Mouse (Mus musculus) liver, adult 2 months (tissue): ENCODE measurements around the gene Pcgf6. TPM values are rescaled to one million over a fixed set of nuclear protein-coding genes. Genes with fewer than 3 reads are reported as not detected.

Experiments
- DNase-seq: peaks from one replicate; pipeline ENCODE4 v3.0.0-alpha.2; 2011; ENCODE audit warnings: low read depth, low spot score; ENCODE audit errors: extremely low read depth
- H3K27ac ChIP-seq: fragments of 200-500 bp; replicated peaks from 2 replicates; pipeline ENCODE4 v1.5.1; 2012; ENCODE audit warnings: low read depth, mild to moderate bottlenecking, control low read depth, inconsistent platforms, low read length; ENCODE audit not compliant: insufficient read depth
- H3K27me3 ChIP-seq: fragments of 200-500 bp; 2 replicates; pipeline ENCODE4 v1.6.1; 2012; ENCODE audit warnings: mild to moderate bottlenecking, moderate library complexity, low read length, inconsistent platforms; ENCODE audit not compliant: control insufficient read depth, insufficient read depth
- H3K36me3 ChIP-seq: fragments of 200-500 bp; 2 replicates; pipeline ENCODE4 v1.6.1; 2012; ENCODE audit warnings: low read length, inconsistent platforms; ENCODE audit not compliant: control insufficient read depth, insufficient read depth
- H3K4me1 ChIP-seq: fragments of 200-500 bp; 2 replicates; pipeline ENCODE4 v1.6.1; 2011; ENCODE audit warnings: low read length; ENCODE audit not compliant: control insufficient read depth, insufficient read depth
- H3K4me3 ChIP-seq: fragments of 200-500 bp; 2 replicates; pipeline ENCODE4 v1.5.1; 2011; ENCODE audit warnings: low read depth, mild to moderate bottlenecking, control low read depth, low read length, moderate library complexity; ENCODE audit not compliant: insufficient read depth
- H3K79me2 ChIP-seq: fragments of 200-500 bp; 2 replicates; pipeline ENCODE4 v1.6.1; 2012; ENCODE audit warnings: inconsistent platforms, mild to moderate bottlenecking, low read length, moderate library complexity; ENCODE audit not compliant: control insufficient read depth, insufficient read depth
- H3K9ac ChIP-seq: fragments of 200-500 bp; 2 replicates; pipeline ENCODE4 v1.6.1; 2012; ENCODE audit warnings: low read depth, mild to moderate bottlenecking, control low read depth, inconsistent platforms, low read length
- CTCF ChIP-seq: fragments of 200-500 bp; IDR thresholded peaks from 2 replicates; pipeline ENCODE4 v1.5.1; 2011; ENCODE audit warnings: low read depth, low read length, control low read depth
- POLR2A ChIP-seq: fragments of 200-500 bp; IDR thresholded peaks from 2 replicates; pipeline ENCODE4 v1.6.1; 2011; ENCODE audit warnings: low read length, control low read depth; ENCODE audit not compliant: insufficient read depth; ENCODE audit errors: extremely low read depth
- WGBS: fragments of 180-500 bp; shearing (Covaris S2); methylation state at CpG from one replicate; pipeline ENCODE4 v1.1.7; 2018; 5-methylcytosine and 5-hydroxymethylcytosine counted together
- polyA plus RNA-seq: library from polyadenylated mRNA; depleted of rRNA; stranded (reverse); fragments of >200 nt; gene quantifications from 2 replicates; pipeline ENCODE4 v1.2.3, GENCODE M21; 2012
- total RNA-seq: library from RNA; depleted of rRNA; stranded (reverse); fragments of >200 nt; gene quantifications from 2 replicates; pipeline ENCODE4 v1.2.3, GENCODE M21; 2014

Pcgf6 gene
- total and polyA plus RNA-seq, 2 experiments = 3.6 to 5.0 TPM

- Histone ChIP-seq H3K9ac (no peak overlapping the region), H3K4me1 (no peaks in the 10 kb centered on the region), H3K79me2 (no peaks in the 10 kb centered on the region), H3K27ac (no peak overlapping the region), H3K27me3 (peaks cover 3% of the 10 kb centered on the region; the same call in 1 of the 2 replicates), H3K36me3 (no peaks in the 10 kb centered on the region), H3K4me3 (no peak overlapping the region)
- 85% methylated on average over 4 of the region's 4 CpGs for WGBS
- DNase-seq = no peak
- TF ChIP-seq CTCF = no peak
- TF ChIP-seq POLR2A = no peak
Measured at GRCm38 (mm10) chr19:47022709-47023108, 28.0 kb downstream of the Pcgf6 start.

- Histone ChIP-seq H3K9ac (no peak overlapping the region), H3K27me3 (peaks cover 21% of the 10 kb centered on the region), H3K79me2 (no peaks in the 10 kb centered on the region), H3K27ac (no peak overlapping the region), H3K4me1 (no peaks in the 10 kb centered on the region), H3K36me3 (no peaks in the 10 kb centered on the region), H3K4me3 (no peak overlapping the region)
- DNase-seq = no peak
- WGBS = 48% methylated on average over 6 of the region's 6 CpGs
- no peak for TF ChIP-seq CTCF
- TF ChIP-seq POLR2A = no peak
Measured at GRCm38 (mm10) chr19:47019326-47019725, 31.4 kb downstream of the Pcgf6 start.

GRCm38 (mm10) chr19:47018330-47018729 is 32.4 kb downstream of the Pcgf6 start:
- H3K4me1 ChIP-seq = no peaks in the 10 kb centered on the region
- H3K9ac ChIP-seq = no peak overlapping the region
- TF ChIP-seq POLR2A = no peak
- no peak for TF ChIP-seq CTCF
- WGBS = 47% methylated on average over 2 of the region's 2 CpGs
- H3K36me3 ChIP-seq = no peaks in the 10 kb centered on the region
- no peak overlapping the region for H3K27ac ChIP-seq
- no peaks in the 10 kb centered on the region for H3K79me2 ChIP-seq
- no peak overlapping the region for H3K4me3 ChIP-seq
- no peak for DNase-seq
- H3K27me3 ChIP-seq = peaks cover 27% of the 10 kb centered on the region

- H3K36me3 ChIP-seq = no peaks in the 10 kb centered on the region
- H3K27ac ChIP-seq = no peak overlapping the region
- TF ChIP-seq CTCF (no peak), POLR2A (no peak)
- no peaks in the 10 kb centered on the region for H3K79me2 ChIP-seq
- no peak for DNase-seq
- H3K4me3 ChIP-seq = no peak overlapping the region
- 15% methylated on average over 3 of the region's 3 CpGs for WGBS
- peaks cover 30% of the 10 kb centered on the region for H3K27me3 ChIP-seq
- H3K9ac ChIP-seq = no peak overlapping the region
- no peaks in the 10 kb centered on the region for H3K4me1 ChIP-seq
Measured at GRCm38 (mm10) chr19:47017831-47018230, 32.9 kb downstream of the Pcgf6 start.

GRCm38 (mm10) chr19:47016487-47016886 is 34.2 kb downstream of the Pcgf6 start:
- Histone ChIP-seq H3K27ac (no peak overlapping the region), H3K27me3 (peaks cover 30% of the 10 kb centered on the region), H3K4me1 (no peaks in the 10 kb centered on the region), H3K4me3 (no peak overlapping the region), H3K79me2 (no peaks in the 10 kb centered on the region), H3K36me3 (no peaks in the 10 kb centered on the region), H3K9ac (no peak overlapping the region)
- under 1% methylated on average over 15 of the region's 15 CpGs for WGBS
- TF ChIP-seq POLR2A = no peak
- 0 out of 2 replicates have a peak, but pooled peaks have one; percentile 10 for TF ChIP-seq CTCF
- peak; percentile 42 for DNase-seq

- no peak for TF ChIP-seq CTCF
- TF ChIP-seq POLR2A = no peak
Measured at GRCm38 (mm10) chr19:47015965-47016364, 34.7 kb downstream of the Pcgf6 start.

More at GRCm38 (mm10) chr19:47015965-47016364, 34.7 kb downstream of the Pcgf6 start:
- no peak for DNase-seq
- no peaks in the 10 kb centered on the region for H3K79me2 ChIP-seq
- no peak overlapping the region for H3K9ac ChIP-seq
- H3K4me3 ChIP-seq = no peak overlapping the region
- no peaks in the 10 kb centered on the region for H3K4me1 ChIP-seq
- no peak overlapping the region for H3K27ac ChIP-seq
- no peaks in the 10 kb centered on the region for H3K36me3 ChIP-seq
- 11% methylated on average over 9 of the region's 9 CpGs for WGBS
- peaks cover 30% of the 10 kb centered on the region for H3K27me3 ChIP-seq
